Mouse (Mus musculus) adrenal gland, postnatal 14 days (tissue): ENCODE data around the gene Tent5d. TPM values are rescaled to one million over a fixed set of nuclear protein-coding genes. Genes with fewer than 3 reads are reported as not detected.

ENCODE experiments used
- DNase-seq: peaks from one replicate; pipeline ENCODE4 v3.0.0; 2021; ENCODE audit warnings: mixed read lengths
- long read RNA-seq, 2 experiments: library from polyadenylated mRNA; stranded (forward); transcript quantifications; one replicate each; pipeline ENCODE4 v2.0.0; 2021
- total RNA-seq: library from RNA; stranded (reverse); gene quantifications from 2 replicates; pipeline ENCODE4 v1.2.3, GENCODE M21; 2021

Gene Tent5d
- total RNA-seq: not detected in 2 replicates
- long read RNA-seq, experiment 1, partial matches to known transcripts: 0 of 1 reads
- long read RNA-seq, experiment 1, other reads (novel, unspliced or antisense): 1 of 1 reads
- long read RNA-seq, experiment 2: 0 reads

DNA sequence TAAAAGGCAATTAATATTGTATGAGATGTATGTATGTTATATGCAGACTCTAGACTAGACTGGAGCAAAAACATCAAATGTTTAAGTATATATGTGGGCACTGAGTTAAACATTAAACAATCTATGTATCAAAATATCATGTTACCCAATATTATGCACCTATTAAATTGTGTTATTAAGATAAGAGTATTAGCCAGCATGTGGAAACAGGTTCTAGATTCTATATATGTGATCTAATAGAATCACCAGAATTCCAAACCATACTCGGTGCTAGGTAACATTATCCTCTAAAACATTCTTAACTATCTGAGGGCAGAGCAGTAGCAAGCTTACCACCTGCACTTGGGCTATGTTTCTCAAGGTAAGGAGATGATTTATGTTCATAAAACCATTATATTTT lies at the start of gene Tent5d:
Tent5d (plus strand) TSS at position 301 of the 400 bp plus-strand sequence.
- DNase-seq: no peak

DNA sequence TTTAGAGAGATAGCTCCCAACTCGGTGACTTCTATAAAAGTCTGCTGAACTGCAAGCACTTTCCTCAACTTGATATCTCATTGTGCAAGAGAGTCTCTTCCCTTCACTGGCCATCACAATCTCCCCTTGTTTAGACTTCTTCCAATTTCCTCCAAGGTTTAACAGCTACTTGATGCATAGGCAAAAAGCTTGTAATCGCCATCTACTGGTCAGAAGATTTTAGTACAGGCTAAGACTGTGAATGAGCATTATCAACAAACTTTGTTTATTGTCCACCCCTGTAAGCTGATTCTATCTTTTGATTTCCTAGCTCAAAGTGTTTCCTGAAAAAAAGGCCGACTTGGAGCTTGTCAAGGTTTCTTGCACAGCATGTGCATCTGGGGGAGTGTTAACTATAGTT lies 24.5 kb upstream of the Tent5d start:
- DNase-seq: no peak

DNA sequence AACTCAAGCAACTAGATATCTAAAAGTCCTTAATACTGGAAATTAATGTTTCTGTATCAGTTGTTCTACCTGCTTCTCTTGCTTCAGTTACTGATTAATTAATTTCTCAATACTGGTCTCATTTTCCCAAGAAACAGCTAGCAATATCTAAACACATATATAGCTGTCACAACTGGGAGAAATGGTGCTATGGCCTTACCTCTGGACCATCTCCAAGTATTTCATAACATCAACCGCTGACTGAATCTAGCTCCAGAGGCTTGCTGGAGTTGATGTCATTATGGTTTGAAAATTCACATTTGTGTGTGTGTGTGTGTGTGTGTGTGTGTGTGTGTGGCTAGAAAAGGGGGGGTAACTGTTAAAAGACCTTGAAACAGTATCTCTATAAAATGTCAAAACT lies 2.3 kb upstream of the Tent5d start:
- no peak for DNase-seq

GRCm38 (mm10) chrX:107790750-107791493 lies 1.5 kb upstream of the Tent5d start:
- no peak for DNase-seq

GRCm38 (mm10) chrX:107795785-107796184 lies 3.4 kb downstream of the Tent5d start:
- no peak for DNase-seq

- DNase-seq: no peak
These were observed 4.5 kb downstream of the Tent5d start for GRCm38 (mm10) chrX:107796919-107797318.

GRCm38 (mm10) chrX:107812120-107812519 lies 19.7 kb downstream of the Tent5d start:
- no peak for DNase-seq

GRCm38 (mm10) chrX:107815502-107816217 lies 23.3 kb downstream of the Tent5d start:
- DNase-seq: no peak

DNA sequence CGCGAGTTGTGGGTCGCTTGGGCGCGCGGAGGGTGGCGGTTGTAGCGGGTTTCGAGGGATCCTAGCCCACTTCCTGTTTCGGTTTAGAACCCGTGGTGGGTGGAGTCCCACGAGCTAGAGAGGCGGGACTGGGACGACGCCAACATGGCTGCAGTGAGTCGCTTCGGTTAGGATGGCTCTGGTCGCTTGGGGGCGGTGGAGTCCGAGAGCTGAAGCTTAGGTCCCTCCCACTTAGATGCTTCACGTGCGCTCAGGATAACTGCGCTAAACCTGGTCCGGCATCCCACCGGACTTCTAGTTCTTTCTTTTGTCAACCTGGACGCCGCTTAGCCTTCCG lies 23.8 kb downstream of the Tent5d start, which contains the start of gene 2610002M06Rik:
2610002M06Rik (minus strand) TSS at position 117 of the 337 bp plus-strand sequence.
- DNase-seq: peak; percentile 93

GRCm38 (mm10) chrX:107816726-107817125 lies 24.3 kb downstream of the Tent5d start:
- no peak for DNase-seq

GRCm38 (mm10) chrX:107858165-107858564 lies 65.8 kb downstream of the Tent5d start:
- DNase-seq: no peak

Other genes with a start within 250 kb of the Tent5d start
- gene Tbx22, start 124.6 kb upstream of the Tent5d start, total RNA-seq: not detected in 2 replicates
- 10.0 and 10.4 TPM in 2 replicates for gene 2610002M06Rik, start 23.7 kb downstream of the Tent5d start, total RNA-seq
- not detected in 2 replicates for gene Gm732, start 155.9 kb downstream of the Tent5d start, total RNA-seq